8 mouse cellular contexts compared by ENCODE assay signal in the genomic region with DNA sequence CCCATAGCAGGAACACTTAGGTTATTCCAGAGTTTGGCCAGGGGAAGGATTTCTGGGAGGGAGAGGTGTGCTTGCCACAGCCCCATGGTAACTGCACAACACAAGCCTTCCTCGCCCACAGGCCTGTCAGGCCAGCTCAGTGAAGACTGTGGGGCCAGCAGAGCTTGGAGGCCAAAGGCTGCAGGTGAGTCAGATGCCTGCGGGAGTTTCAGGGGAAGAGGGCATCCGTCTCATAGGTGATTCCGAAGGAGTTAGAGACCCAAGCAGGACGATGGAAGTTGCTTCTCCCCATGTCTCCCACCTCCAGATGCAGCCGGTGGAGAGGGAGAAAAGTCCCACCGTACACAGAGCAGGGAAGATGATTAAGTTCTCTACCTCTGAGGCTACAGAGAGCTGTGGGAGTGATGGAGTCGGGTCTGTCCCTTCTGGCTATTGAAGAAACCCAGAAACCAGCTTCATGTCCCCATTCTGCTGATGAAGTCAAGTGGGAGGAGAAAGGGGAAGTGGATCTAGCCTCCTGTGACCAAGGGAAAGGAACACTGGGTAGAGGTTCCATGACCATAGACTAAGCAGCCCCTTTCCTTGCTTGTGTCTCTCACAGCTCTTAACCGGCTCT. TPM values are rescaled to one million over a fixed set of nuclear protein-coding genes. Genes with fewer than 3 reads are reported as not detected.
DNase-seq lines count a peak whose midpoint lies in the region; ATAC-seq and TF ChIP-seq lines count a peak whose summit lies in the region.

A gene (plus strand): TSS at position 120 of the 616 bp plus-strand sequence.

- no peaks in the 10 kb centered on the region for H3K9me3 ChIP-seq in ES-E14 (ENCODE audit: control insufficient read depth, insufficient read depth, low read depth, low read length)
- no peaks in the 10 kb centered on the region for H3K9me3 ChIP-seq in heart, embryonic 15.5 days (replicated peaks)
- H3K9me3 ChIP-seq in lung, postnatal 0 days (ENCODE audit: low read length): no peaks in the 10 kb centered on the region

- no peak for TF ChIP-seq EP300 in lung, postnatal 0 days (IDR thresholded peaks at IDR 0.05)

- H3K4me3 ChIP-seq in cerebellum, adult 2 months (replicated peaks; ENCODE audit: insufficient read depth, low read depth, low read length): no peak within 1 kb of the TSS
- H3K4me3 ChIP-seq in ES-E14 (ENCODE audit: insufficient read depth in 1 of 2, low read depth in 1 of 2, low read length in 2 of 2, poor library complexity in 1 of 2, severe bottlenecking in 1 of 2): peak within 1 kb of the TSS in 1 of 2 experiments; percentile 8; a peak in 1 of 4 replicates
- no peak within 1 kb of the TSS for H3K4me3 ChIP-seq in heart, embryonic 15.5 days
- no peak within 1 kb of the TSS for H3K4me3 ChIP-seq in lung, postnatal 0 days (ENCODE audit: low read depth, low read length)

- DNase-seq in cerebellum, adult 2 months: no peak
- no peak for DNase-seq in cerebellum, adult 9-10 months
- DNase-seq in ES-E14 (ENCODE audit: low read depth, low spot score): no peak
- DNase-seq in lung, postnatal 0 days (ENCODE audit: low spot score): peak; percentile 43
- no peak for DNase-seq in ovary, postnatal 36 days (ENCODE audit: low spot score)
- no peak for DNase-seq in kidney, postnatal 10 days
- DNase-seq in left cerebral cortex, postnatal 10 days (ENCODE audit: extremely low spot score in 1 of 2, low spot score in 2 of 2): no peak

- peak within 1 kb of the TSS; percentile 73 for H3K9ac ChIP-seq in ES-E14 (ENCODE audit: insufficient read depth, low read depth, low read length, poor library complexity, severe bottlenecking)
- H3K9ac ChIP-seq in heart, embryonic 15.5 days: no peak within 1 kb of the TSS
- H3K9ac ChIP-seq in lung, postnatal 0 days (replicated peaks; ENCODE audit: low read depth): peak within 1 kb of the TSS; percentile 16; the same call in 1 of the 2 replicates

- no peaks in the 10 kb centered on the region for H3K27me3 ChIP-seq in cerebellum, adult 2 months (ENCODE audit: control insufficient read depth, insufficient read depth, low read length)
- H3K27me3 ChIP-seq in heart, embryonic 15.5 days: peaks cover 11% of the 10 kb centered on the region
- no peaks in the 10 kb centered on the region for H3K27me3 ChIP-seq in lung, postnatal 0 days (replicated peaks; ENCODE audit: insufficient read depth, low read length)

- intact Hi-C loops in left cerebral cortex, postnatal 10 days (cut with DNase I): no loop called here

- TF ChIP-seq CTCF in cerebellum, adult 2 months (IDR thresholded peaks at IDR 0.05; ENCODE audit: borderline replicate concordance, insufficient read depth, low read depth, low read length): no peak
- no peak for TF ChIP-seq CTCF in lung, postnatal 0 days (IDR thresholded peaks at IDR 0.05)

- TF ChIP-seq POLR2A in cerebellum, adult 2 months (IDR thresholded peaks at IDR 0.05; ENCODE audit: borderline replicate concordance, insufficient read depth, low read length): no peak

- peak within 1 kb of the TSS; percentile 30 for H3K4me2 ChIP-seq in heart, embryonic 15.5 days
- no peak within 1 kb of the TSS for H3K4me2 ChIP-seq in lung, postnatal 0 days (replicated peaks; ENCODE audit: low read depth, low read length)

- ATAC-seq in heart, embryonic 15.5 days (replicated peaks; ENCODE audit: insufficient number of reproducible peaks, insufficient read depth, low FRiP score, low read depth): no peak
- 0 out of 2 replicates have a peak, but pooled peaks have one; percentile 2 for ATAC-seq in lung, postnatal 0 days

- H3K4me1 ChIP-seq in cerebellum, adult 2 months (ENCODE audit: control insufficient read depth, insufficient read depth, low read length): peaks cover 8% of the 10 kb centered on the region
- H3K4me1 ChIP-seq in ES-E14 (ENCODE audit: control insufficient read depth in 2 of 2, insufficient read depth in 2 of 2, low read length in 2 of 2, poor library complexity in 1 of 2): peaks cover 9 to 54% of the 10 kb centered on the region in 2 experiments; a peak in 3 of 4 replicates
- peaks cover 23% of the 10 kb centered on the region for H3K4me1 ChIP-seq in heart, embryonic 15.5 days (replicated peaks)
- peaks cover 20% of the 10 kb centered on the region for H3K4me1 ChIP-seq in lung, postnatal 0 days (ENCODE audit: insufficient read depth, low read depth, low read length)

- in situ Hi-C loops in ES-E14 (cut with MboI; ENCODE audit: low sequenced_read_pairs in 2 of 2, unreplicated experiment in 2 of 2): loop anchor here in 1 of 2 experiments (25.0 kb wide), 1 partner anchor 314 kb away; a partner anchor contains a TSS

- peaks cover 38% of the 10 kb centered on the region for H3K36me3 ChIP-seq in ES-E14 (ENCODE audit: control insufficient read depth, insufficient read depth, low read length, poor library complexity, severe bottlenecking)
- no peaks in the 10 kb centered on the region; the same call in 1 of the 2 replicates for H3K36me3 ChIP-seq in heart, embryonic 15.5 days
- no peaks in the 10 kb centered on the region for H3K36me3 ChIP-seq in lung, postnatal 0 days (ENCODE audit: insufficient read depth, low read length)

- H3K27ac ChIP-seq in cerebellum, adult 2 months (ENCODE audit: insufficient read depth, low read length): peak within 1 kb of the TSS; percentile 38; the same call in 1 of the 2 replicates
- peak within 1 kb of the TSS; percentile 98 for H3K27ac ChIP-seq in ES-E14 (ENCODE audit: insufficient read depth, low read depth, low read length, poor library complexity, severe bottlenecking)
- H3K27ac ChIP-seq in heart, embryonic 15.5 days: peak within 1 kb of the TSS; percentile 91
- H3K27ac ChIP-seq in lung, postnatal 0 days (ENCODE audit: low read length): peak within 1 kb of the TSS; percentile 88

- 80% methylated on average over 9 of the region's 9 CpGs for WGBS in cerebellum, adult 2 months
- 75% methylated on average over 9 of the region's 9 CpGs for WGBS in heart, embryonic 15.5 days
- 81% methylated on average over 9 of the region's 9 CpGs for WGBS in lung, postnatal 0 days

TF ChIP-seq in ES-E14, 5 proteins besides CTCF, POLR2A, EP300 and RAD21:
- no peak for TF ChIP-seq CHD2 (IDR thresholded peaks at IDR 0.05; ENCODE audit: low read depth, low read length)
- no peak for TF ChIP-seq MAFK (IDR thresholded peaks at IDR 0.05; ENCODE audit: insufficient read depth, low read depth, low read length)
- TF ChIP-seq HCFC1 (IDR thresholded peaks at IDR 0.05; ENCODE audit: borderline replicate concordance, insufficient read depth, low read length): no peak
- no peak for TF ChIP-seq ZC3H11A (IDR thresholded peaks at IDR 0.05; ENCODE audit: borderline replicate concordance, low read depth, low read length)
- TF ChIP-seq ZNF384 (IDR thresholded peaks at IDR 0.05; ENCODE audit: low read depth, low read length): no peak

RNA-seq across cellular contexts. Expression of the gene that starts here (rescaled TPM):
- polyA plus RNA-seq in cerebellum, adult 2 months (2012; rRNA removed): 0.92 and 2.2 TPM in 2 replicates
- 0.49 and 1.2 TPM in 2 replicates for total RNA-seq in ES-E14 (2012; rRNA removed)
- 0.24 TPM in 1 of 2 replicates, not detected in the other for polyA plus RNA-seq in heart, embryonic 15.5 days (2015; fragmentation: Nextera tagmentation; extraction: Ambion mirVana)
- 26.1 and 27.2 TPM in 2 replicates for polyA plus RNA-seq in lung, postnatal 0 days (2015; fragmentation: Nextera tagmentation; extraction: Ambion mirVana)
- under 1 TPM in 1 of 2 experiments, not detected in 1; 0.47 TPM for total RNA-seq in left cerebral cortex, postnatal 10 days (2021)

Comparison
In these comparisons a context has a peak if more than half of its experiments do, and no peak if none do; other contexts are left out.
1. H3K27ac ChIP-seq: peak in every context shown above with its lines; median percentile 98 in ES-E14; 91 in heart, embryonic 15.5 days; 88 in lung, postnatal 0 days; 38 in cerebellum, adult 2 months.